Mouse (Mus musculus): Measurements from ENCODE around the gene Rab21. TPM values are rescaled to one million over a fixed set of nuclear protein-coding genes. Genes with fewer than 3 reads are reported as not detected.

Gene Rab21
- total RNA-seq, 2 experiments from 2014 or later, result 42.0 to 43.0 TPM

DNA sequence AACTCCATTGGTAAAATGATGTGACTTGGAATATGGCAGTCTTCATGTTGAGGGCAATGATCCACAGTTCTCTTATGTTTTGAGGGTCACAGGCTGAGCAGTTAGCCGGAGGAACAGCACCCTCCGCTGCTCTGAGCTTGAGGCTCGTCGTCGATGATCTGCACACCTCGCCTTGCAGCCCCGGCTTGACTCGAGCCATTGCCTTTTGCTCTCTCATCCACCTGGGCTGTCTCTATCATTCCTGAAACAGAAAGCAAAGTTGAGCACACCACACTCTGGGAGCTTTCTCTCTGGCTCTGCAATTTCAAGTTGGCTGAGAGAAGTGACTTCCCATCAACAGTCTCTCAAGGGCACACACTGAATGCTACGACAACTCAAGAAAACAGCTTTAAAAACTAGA, 24.7 kb downstream of the Rab21 start:
- intact Hi-C loops (cut with DNase I), result no loop called here
- no peak for DNase-seq

- intact Hi-C loops (cut with DNase I), result no loop called here
- DNase-seq, result no peak
Measured at GRCm38 (mm10) chr10:115288856-115289255, 26.5 kb downstream of the Rab21 start.

DNA sequence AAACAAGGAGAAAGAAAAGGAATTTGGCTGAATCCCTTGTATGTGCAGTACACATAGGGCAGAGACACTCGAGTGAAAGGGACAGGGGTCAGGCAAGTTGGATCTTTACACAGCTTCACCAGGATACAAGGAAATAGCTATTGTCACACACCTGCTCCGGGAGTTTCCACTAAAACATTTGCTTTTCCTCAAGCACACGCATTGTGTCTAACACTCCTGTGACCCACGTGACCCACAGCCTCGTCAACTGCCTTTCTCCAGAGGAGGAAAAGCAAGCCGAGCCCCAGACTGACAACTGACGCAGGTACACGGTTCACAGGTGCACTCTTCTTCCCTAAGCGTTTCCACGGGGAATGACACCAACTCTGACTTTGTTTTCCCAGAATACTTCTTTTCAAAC, 31.2 kb downstream of the Rab21 start:
- intact Hi-C loops (cut with DNase I), result no loop called here
- DNase-seq, result no peak

DNA sequence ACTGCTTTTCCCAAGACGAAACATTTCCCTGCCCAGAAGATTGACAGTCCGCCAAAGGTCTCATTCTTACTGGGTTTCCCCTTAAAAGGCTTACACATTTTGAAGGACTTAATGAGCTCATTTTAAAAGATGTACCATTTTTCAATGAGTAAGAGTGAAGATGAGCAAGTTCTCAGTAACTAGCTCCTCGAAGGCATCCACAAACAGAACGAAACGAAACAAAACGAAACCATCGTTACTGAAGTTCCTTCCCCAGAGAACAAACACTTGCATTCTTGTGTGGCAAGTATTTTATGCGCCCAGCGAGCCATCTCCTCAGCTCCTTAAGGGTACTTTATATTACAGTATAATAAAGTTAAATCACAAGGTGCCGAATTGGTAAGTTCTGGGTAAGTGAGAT, 34.0 kb downstream of the Rab21 start:
- no peak for DNase-seq
- intact Hi-C loops (cut with DNase I), result no loop called here

GRCm38 (mm10) chr10:115271649-115272048, 43.7 kb downstream of the Rab21 start:
- no peak for DNase-seq
- intact Hi-C loops (cut with DNase I), result no loop called here

DNA sequence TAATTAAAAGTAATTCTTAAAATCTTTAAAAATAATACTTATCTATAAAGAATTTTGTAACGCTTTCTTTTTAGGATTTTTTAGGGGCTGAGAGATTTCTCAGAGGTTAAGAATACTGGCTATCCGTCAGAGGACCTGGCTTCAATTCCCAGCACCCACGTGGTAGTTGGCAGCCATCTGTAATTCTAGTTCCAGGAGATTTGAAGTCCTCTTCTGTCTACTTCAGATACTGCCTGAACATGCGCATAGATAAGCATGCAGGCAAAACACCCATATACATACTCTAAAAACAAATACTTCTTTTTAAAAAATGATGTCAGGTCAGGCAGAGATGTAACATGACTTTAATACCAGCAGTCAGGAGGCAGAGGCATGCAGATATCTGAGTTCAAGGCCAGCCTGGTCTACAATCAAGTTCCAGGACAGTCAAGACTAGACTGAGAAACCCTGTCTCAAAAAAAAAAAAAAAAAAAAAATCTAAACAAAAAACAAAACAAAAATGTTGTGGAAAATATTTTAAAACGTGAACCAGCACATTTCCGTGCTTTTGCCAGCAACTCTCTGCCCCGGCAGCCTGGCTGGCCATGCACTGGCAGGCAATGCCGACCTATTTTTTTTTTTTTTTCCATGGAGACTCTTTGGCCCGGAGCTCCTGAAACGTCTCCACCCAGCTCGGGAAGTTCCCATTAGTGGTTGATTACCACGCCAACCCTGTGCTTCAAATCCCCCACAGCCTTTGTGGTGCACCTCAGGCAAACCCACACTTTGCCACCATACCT, 44.6 kb downstream of the Rab21 start:
- intact Hi-C loops (cut with DNase I), result no loop called here
- DNase-seq, result no peak

DNA sequence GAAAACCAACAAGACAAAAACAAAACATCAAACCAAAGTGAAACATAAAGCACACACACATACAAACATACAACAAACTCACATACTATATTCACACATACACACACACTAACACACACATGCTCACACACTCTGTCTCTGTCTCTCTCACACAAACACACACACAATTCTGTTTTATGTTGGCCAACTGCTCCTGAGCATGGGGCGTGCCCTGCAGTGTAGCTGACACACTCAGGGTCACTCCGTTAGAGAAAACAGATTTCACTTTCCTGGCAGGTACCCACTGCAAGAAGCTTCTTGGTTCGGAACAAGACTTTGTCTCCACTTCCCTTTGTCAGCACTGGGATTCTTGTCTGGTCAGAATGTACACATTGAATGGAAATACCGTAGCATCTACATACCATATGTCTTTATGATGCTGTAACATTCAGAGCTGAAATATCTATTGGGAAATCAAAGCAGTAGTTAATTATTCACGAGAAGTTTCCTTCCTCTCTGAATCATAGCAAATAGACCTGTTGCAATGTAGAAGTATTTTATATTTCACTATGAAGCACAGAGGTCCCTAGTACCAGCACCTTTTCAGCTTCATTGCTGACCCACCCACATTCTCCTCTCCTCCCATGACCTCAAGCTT, 52.4 kb downstream of the Rab21 start:
- intact Hi-C loops (cut with DNase I), result no loop called here
- no peak for DNase-seq

GRCm38 (mm10) chr10:115262261-115262660, 53.1 kb downstream of the Rab21 start:
- intact Hi-C loops (cut with DNase I), result no loop called here
- no peak for DNase-seq

DNA sequence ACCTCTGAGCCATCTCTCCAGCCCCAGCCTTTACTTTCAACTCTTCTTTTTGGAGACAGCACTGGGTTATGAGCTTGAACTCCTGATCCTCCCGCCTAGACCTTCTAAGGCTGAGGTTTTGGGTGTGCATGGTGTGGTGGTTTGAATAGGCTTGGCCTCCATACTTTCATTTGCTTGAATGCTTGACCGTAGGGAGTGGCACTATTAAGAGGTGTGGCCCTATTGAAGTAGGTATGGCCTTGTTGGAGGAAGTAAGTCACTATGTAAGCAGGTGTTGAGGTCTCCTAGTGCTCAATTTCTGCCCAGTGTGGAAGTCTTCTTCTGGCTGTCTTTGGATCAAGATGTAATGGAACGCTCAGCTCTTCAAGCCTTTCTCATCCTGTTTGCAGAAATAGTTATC, 54.0 kb downstream of the Rab21 start:
- DNase-seq, result no peak
- intact Hi-C loops (cut with DNase I), result no loop called here

DNA sequence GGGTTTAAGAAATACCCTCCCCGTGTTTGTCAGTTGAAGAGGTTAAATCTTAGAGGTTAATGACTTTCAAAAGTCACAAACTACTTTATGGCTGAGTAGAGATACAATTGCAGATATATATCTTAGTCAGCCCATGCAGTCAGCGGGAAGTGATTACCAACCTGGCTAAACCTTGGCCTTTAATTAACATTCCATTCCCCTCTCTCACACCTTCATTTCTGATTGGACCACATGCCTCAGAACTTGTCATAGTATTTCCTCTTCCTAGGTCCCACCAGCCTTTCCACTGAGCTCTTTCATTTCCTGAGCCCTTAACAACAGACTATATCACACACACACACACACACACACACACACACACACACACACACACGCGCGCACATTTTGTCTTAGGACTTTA, 59.2 kb downstream of the Rab21 start:
- intact Hi-C loops (cut with DNase I), result no loop called here
- DNase-seq, result no peak

- DNase-seq, result no peak
- intact Hi-C loops (cut with DNase I), result no loop called here
Measured at GRCm38 (mm10) chr10:115253521-115253920, 61.9 kb downstream of the Rab21 start.

DNA sequence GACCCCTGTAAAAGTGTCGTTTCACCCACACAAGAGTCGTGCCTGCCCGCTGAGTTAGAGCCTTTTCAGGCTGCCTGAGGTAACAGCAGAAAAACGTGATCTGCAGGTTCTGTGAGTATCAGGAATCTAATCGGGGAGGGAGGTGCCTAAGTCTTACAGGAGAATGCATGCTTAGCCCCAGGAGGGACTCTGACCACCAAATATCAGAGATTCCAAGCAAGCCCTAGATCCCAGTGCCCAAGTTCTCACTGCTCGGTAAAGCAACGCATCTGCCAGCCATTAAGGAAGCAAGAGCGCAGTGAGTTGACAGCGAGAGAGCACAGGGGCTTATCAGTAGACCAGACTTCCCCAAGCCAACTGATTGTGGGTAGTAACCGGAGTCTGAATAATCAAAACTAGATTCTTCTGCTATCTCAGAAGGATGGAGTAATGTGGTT, 63.1 kb downstream of the Rab21 start:
- DNase-seq, result no peak
- intact Hi-C loops (cut with DNase I), result no loop called here

DNA sequence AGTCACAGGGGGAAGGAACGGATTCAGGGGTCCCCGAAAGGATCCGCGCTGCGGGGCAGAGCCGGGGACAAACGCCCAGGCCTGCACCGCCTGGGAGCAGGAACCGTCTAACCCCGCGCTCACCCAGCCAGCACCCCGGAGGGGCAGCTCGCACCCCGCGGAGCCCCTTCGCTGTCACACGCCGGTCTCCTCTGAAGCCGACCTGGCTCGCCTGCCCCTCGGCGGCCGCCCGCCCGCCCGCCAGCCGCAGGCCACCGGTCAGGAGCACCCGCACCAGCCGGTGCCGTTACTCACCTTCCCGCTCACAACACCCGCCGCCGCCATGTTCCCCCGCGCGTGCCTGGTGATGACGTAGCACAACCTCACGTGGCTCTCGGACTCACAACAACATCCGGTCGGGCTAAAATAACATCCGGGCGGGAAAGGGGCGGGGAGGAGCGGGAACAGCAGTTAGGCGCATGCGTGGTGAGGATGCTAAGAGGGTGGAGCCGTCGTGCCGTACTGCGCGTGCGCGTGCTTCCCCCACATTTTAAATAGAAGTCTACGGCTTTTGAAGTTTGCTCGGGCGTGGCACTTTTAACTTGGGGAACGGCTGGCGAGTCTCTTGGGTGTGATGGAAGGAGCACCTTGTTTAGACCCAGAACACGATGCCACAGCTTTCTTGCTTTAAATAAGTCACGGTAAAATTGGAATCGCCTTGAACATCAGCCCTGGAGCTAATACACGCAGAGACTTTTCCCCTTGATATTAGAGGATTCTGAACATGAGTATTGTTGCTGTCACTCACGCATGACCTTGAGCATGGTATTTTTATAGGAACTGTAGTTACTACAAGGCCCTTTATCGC, 64.1 kb downstream of the Rab21 start, which contains the start of gene Tbc1d15:
Tbc1d15 (minus strand) TSS at position 380 of the 847 bp plus-strand sequence.
- intact Hi-C loops (cut with DNase I), result no loop called here
- DNase-seq, result peak; percentile 99

DNA sequence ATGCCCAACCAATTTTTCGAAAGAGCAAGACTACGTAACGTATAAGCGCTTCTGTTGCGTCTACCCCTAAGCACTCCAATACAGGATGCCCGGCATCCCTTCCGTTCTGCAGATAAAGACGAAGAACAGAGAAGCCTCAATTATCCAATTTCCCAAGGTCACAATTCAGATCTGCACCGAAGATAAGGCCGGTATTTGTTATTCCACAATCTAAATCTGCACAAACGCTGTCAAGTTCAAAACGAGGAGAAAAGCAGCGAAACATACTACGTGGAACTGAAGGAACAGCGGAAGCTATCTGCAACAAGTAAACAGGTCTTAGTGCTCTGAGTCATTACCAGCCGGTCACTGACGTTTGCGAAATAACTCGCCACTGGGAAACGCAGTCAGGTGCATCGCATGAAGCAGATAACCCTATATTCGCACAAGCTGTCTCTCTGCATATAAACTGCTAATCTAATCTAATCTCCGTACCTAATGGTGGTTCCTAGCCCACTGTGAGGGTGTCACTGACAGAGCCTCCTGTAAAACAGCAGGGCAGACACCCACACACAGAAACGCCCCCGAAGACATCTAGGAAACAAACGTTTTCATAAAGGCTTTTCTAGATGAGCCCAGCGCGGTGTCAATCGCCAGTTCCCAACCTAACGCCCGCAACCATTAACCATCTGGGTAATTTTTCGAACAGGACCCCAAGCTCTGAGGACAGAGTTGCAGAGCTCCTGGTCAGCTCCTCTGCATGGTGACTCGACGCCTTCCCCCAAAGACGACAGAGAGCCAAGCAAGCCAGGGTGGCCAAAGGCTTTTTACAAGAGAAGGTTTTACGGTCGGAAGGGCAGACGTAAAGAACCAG, 64.9 kb downstream of the Rab21 start:
- DNase-seq, result no peak
- intact Hi-C loops (cut with DNase I), result no loop called here

- intact Hi-C loops (cut with DNase I), result no loop called here
- DNase-seq, result no peak
Measured at GRCm38 (mm10) chr10:115248041-115248440, 67.4 kb downstream of the Rab21 start.

- no peak for DNase-seq
- intact Hi-C loops (cut with DNase I), result no loop called here
Measured at GRCm38 (mm10) chr10:115245488-115245887, 69.9 kb downstream of the Rab21 start.

GRCm38 (mm10) chr10:115241082-115241595, 74.3 kb downstream of the Rab21 start:
- no peak for DNase-seq
- intact Hi-C loops (cut with DNase I), result no loop called here

- no peak for DNase-seq
- intact Hi-C loops (cut with DNase I), result no loop called here
Measured at GRCm38 (mm10) chr10:115237931-115238330, 77.5 kb downstream of the Rab21 start.

All from left cerebral cortex, postnatal 4 days (tissue).